Mouse (Mus musculus) intestine, postnatal 0 days (tissue): ENCODE results near the gene Vezt. TPM values are rescaled to one million over a fixed set of nuclear protein-coding genes. Genes with fewer than 3 reads are reported as not detected.

Experiments used
- ATAC-seq: fragments of 200-750 bp; cut with Nextera tagmentation; 2 replicates; pipeline ENCODE4 v1.8.0; 2017; ENCODE audit warnings: mild to moderate bottlenecking, moderate TSS enrichment, moderate library complexity
- H3K27ac ChIP-seq: fragments of 300-500 bp; sonication (generic); 2 replicates; pipeline ENCODE4 v1.5.1; 2014; ENCODE audit warnings: mild to moderate bottlenecking, low read depth, low read length, moderate library complexity
- H3K27me3 ChIP-seq: fragments of 300-500 bp; sonication (generic); replicated peaks from 2 replicates; pipeline ENCODE4 v1.6.1; 2014; ENCODE audit warnings: low read length, mixed read lengths; ENCODE audit not compliant: control insufficient read depth, insufficient read depth
- H3K36me3 ChIP-seq: fragments of 300-500 bp; sonication (generic); 2 replicates; pipeline ENCODE4 v1.6.1; 2014; ENCODE audit warnings: mild to moderate bottlenecking, moderate library complexity; ENCODE audit not compliant: control insufficient read depth, insufficient read depth
- H3K4me1 ChIP-seq: fragments of 300-500 bp; sonication (generic); replicated peaks from 2 replicates; pipeline ENCODE4 v1.6.1; 2014; ENCODE audit warnings: antibody characterized with exemption, low read length, mixed read lengths; ENCODE audit not compliant: control insufficient read depth, insufficient read depth
- H3K4me2 ChIP-seq: fragments of 300-500 bp; sonication (generic); replicated peaks from 2 replicates; pipeline ENCODE4 v1.6.1; 2014; ENCODE audit warnings: low read depth, mild to moderate bottlenecking, moderate library complexity
- H3K4me3 ChIP-seq: fragments of 300-500 bp; sonication (generic); 2 replicates; pipeline ENCODE4 v1.5.1; 2014; ENCODE audit warnings: low read depth, low read length
- H3K9ac ChIP-seq: fragments of 300-500 bp; sonication (generic); 2 replicates; pipeline ENCODE4 v1.6.1; 2014; ENCODE audit warnings: mild to moderate bottlenecking, low read depth, low read length
- H3K9me3 ChIP-seq: fragments of 300-500 bp; sonication (generic); 2 replicates; pipeline ENCODE4 v1.6.1; 2016; ENCODE audit warnings: mixed run types; ENCODE audit not compliant: control insufficient read depth
- CTCF ChIP-seq: sonication (generic); IDR thresholded peaks from 2 replicates; pipeline ENCODE4 v1.5.1; 2016; ENCODE audit warnings: low read depth, mild to moderate bottlenecking, control low read depth, antibody characterized with exemption, moderate library complexity
- WGBS: fragments of 180-500 bp; shearing (Covaris S2); extraction: QIAGEN DNeasy Blood & Tissue Kit; methylation state at CpG from one replicate; pipeline ENCODE4 v1.1.7; 2014; 5-methylcytosine and 5-hydroxymethylcytosine counted together
- microRNA counts: library from miRNA; unstranded; fragments of <30 nt; microRNA quantifications from one replicate; lab custom pipeline; 2016
- microRNA-seq: library from miRNA; unstranded; fragments of <30 nt; microRNA quantifications from one replicate; pipeline ENCODE4, GENCODE M21; 2016
- polyA plus RNA-seq: library from polyadenylated mRNA; unstranded; fragments of >200 nt; fragmentation: Nextera tagmentation; extraction: Ambion mirVana; gene quantifications from 2 replicates; pipeline ENCODE4 v1.2.1, GENCODE M21; 2015

Gene Vezt
- polyA plus RNA-seq, 1 experiment from 2014 or later, result 10.6 TPM

GRCm38 (mm10) chr10:93891031-93891430 lies 144.6 kb downstream of the Vezt start:
- no peak overlapping the region for H3K9ac ChIP-seq
- no peaks in the 10 kb centered on the region for H3K9me3 ChIP-seq
- H3K27ac ChIP-seq, result no peak overlapping the region
- peaks cover 3% of the 10 kb centered on the region; the same call in 1 of the 2 replicates for H3K4me1 ChIP-seq
- no peak overlapping the region for H3K4me2 ChIP-seq
- 93% methylated on average over 1 of the region's 1 CpGs for WGBS
- no peak overlapping the region for H3K4me3 ChIP-seq
- peaks cover 6% of the 10 kb centered on the region; the same call in 1 of the 2 replicates for H3K36me3 ChIP-seq
- ATAC-seq, result no peak
- no peaks in the 10 kb centered on the region for H3K27me3 ChIP-seq
- TF ChIP-seq CTCF, result no peak

- 74% methylated on average over 4 of the region's 4 CpGs for WGBS
- Histone ChIP-seq H3K27ac (no peak overlapping the region), H3K9ac (no peak overlapping the region), H3K4me2 (peak overlapping the region; percentile 80; the same call in 1 of the 2 replicates), H3K4me3 (no peak overlapping the region), H3K36me3 (peaks cover 11% of the 10 kb centered on the region; the same call in 1 of the 2 replicates), H3K27me3 (no peaks in the 10 kb centered on the region), H3K9me3 (no peaks in the 10 kb centered on the region), H3K4me1 (peaks cover 3% of the 10 kb centered on the region; the same call in 1 of the 2 replicates)
- ATAC-seq, result no peak
- TF ChIP-seq CTCF, result no peak
Measured at GRCm38 (mm10) chr10:93890565-93890964, 145.1 kb downstream of the Vezt start.

GRCm38 (mm10) chr10:93889976-93890375 lies 145.6 kb downstream of the Vezt start:
- Histone ChIP-seq H3K36me3 (peaks cover 14% of the 10 kb centered on the region; the same call in 1 of the 2 replicates), H3K4me1 (peaks cover 3% of the 10 kb centered on the region; the same call in 1 of the 2 replicates), H3K27ac (no peak overlapping the region), H3K9me3 (no peaks in the 10 kb centered on the region), H3K9ac (peak overlapping the region; percentile 91), H3K27me3 (no peaks in the 10 kb centered on the region), H3K4me2 (peak overlapping the region; percentile 80), H3K4me3 (peak overlapping the region; percentile 85)
- WGBS, result 2% methylated on average over 22 of the region's 22 CpGs
- TF ChIP-seq CTCF, result no peak
- 0 out of 2 replicates have a peak, but pooled peaks have one; percentile 29 for ATAC-seq

GRCm38 (mm10) chr10:93889579-93889950 lies 146.1 kb downstream of the Vezt start:
- peaks cover 18% of the 10 kb centered on the region; the same call in 1 of the 2 replicates for H3K36me3 ChIP-seq
- ATAC-seq, result peak; percentile 90
- no peaks in the 10 kb centered on the region for H3K27me3 ChIP-seq
- H3K4me1 ChIP-seq, result peaks cover 3% of the 10 kb centered on the region; the same call in 1 of the 2 replicates
- WGBS, result under 1% methylated on average over 26 of the region's 30 CpGs
- H3K9ac ChIP-seq, result peak overlapping the region; percentile 91
- H3K9me3 ChIP-seq, result no peaks in the 10 kb centered on the region
- TF ChIP-seq CTCF, result no peak
- peak overlapping the region; percentile 87 for H3K27ac ChIP-seq
- H3K4me3 ChIP-seq, result peak overlapping the region; percentile 85
- peak overlapping the region; percentile 80 for H3K4me2 ChIP-seq

MicroRNAs encoded within 50 kb of the gene (microRNA counts, 519-probe panel; counts per million panel counts)
- microRNA mmu-miR-331-3p (lab: Ali Mortazavi, UCI) (2,946 counts per million, percentile 32 among the panel's probes with 10 or more counts), microRNA mmu-miR-331-5p (lab: Ali Mortazavi, UCI) (not detected)

Small RNA genes lying within 50 kb of the gene (microRNA-seq; reads per million reads assigned to microRNA genes)
- 47.0 reads per million, percentile 40 among the genes with 10 or more reads in this experiment for gene Mir331

Other genes starting within 250 kb of the Vezt start
- 0.08 and 0.09 TPM in 2 replicates for gene Usp44, start 204.3 kb downstream of the Vezt start, polyA plus RNA-seq
- gene Metap2, start 138.7 kb downstream of the Vezt start, polyA plus RNA-seq, result 119 and 134 TPM in 2 replicates
- gene Fgd6, start 184 bp upstream of the Vezt start, polyA plus RNA-seq, result 2.2 and 2.5 TPM in 2 replicates
- 3.8 and 4.2 TPM in 2 replicates for gene Nr2c1, start 112.2 kb upstream of the Vezt start, polyA plus RNA-seq
- gene Ndufa12, start 162.9 kb upstream of the Vezt start, polyA plus RNA-seq, result 534 and 563 TPM in 2 replicates